Comparison of ENCODE assay signal across 8 mouse cellular contexts in the genomic region with DNA sequence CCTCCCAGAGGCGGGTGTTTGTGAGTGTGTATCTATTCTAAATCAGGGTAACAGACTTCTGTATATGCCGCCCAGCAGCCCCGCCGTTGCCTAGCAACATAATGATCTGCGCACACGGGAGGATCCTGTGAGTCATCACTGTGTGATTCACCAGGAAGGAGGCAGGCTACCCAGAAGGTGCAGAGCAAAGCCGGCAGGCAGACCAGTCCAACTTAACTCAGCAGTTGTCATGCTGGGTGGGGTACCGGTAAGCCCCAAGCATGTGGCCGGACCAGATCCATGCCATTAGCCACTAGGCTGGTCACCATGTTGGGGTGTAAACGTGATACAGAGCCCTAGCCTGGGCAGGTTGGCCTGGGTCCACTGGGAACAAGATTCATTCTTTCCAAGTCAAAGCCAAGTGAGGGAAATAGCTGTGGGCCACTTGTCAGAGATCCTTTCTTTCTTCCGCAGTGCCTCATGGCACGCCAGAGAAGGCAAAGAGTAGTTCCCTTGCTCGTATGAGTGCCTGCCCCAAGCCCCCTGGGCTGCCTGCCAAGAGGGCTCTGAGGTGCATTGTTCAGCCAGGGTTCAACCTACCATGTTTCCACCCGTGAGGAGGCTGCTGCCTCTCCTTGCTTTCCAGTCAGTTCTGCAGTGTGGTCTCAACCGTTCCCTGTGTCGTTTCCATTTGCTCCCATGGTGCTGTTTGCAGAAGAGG. TPM values are rescaled to one million over a fixed set of nuclear protein-coding genes. Genes with fewer than 3 reads are reported as not detected.
DNase-seq lines count a peak whose midpoint lies in the region; ATAC-seq lines count a peak whose summit lies in the region.

No protein-coding gene starts in this region.

- no peaks in the 10 kb centered on the region for H3K9me3 ChIP-seq in embryonic facial prominence, embryonic 13.5 days
- H3K9me3 ChIP-seq in heart, embryonic 16.5 days (replicated peaks; ENCODE audit: control insufficient read depth, low read length) = no peaks in the 10 kb centered on the region
- no peaks in the 10 kb centered on the region for H3K9me3 ChIP-seq in midbrain, embryonic 15.5 days

- peak overlapping the region; percentile 55 for H3K27ac ChIP-seq in embryonic facial prominence, embryonic 13.5 days
- H3K27ac ChIP-seq in heart, embryonic 16.5 days (ENCODE audit: low read length) = no peak overlapping the region
- peak overlapping the region; percentile 80 for H3K27ac ChIP-seq in midbrain, embryonic 15.5 days

- no peaks in the 10 kb centered on the region for H3K36me3 ChIP-seq in embryonic facial prominence, embryonic 13.5 days
- H3K36me3 ChIP-seq in heart, embryonic 16.5 days (ENCODE audit: control insufficient read depth, insufficient read depth) = no peaks in the 10 kb centered on the region
- no peaks in the 10 kb centered on the region for H3K36me3 ChIP-seq in midbrain, embryonic 15.5 days (replicated peaks)

- no peak overlapping the region for H3K4me3 ChIP-seq in embryonic facial prominence, embryonic 13.5 days
- no peak overlapping the region for H3K4me3 ChIP-seq in heart, embryonic 16.5 days (ENCODE audit: low read length)
- H3K4me3 ChIP-seq in midbrain, embryonic 15.5 days = no peak overlapping the region

- H3K27me3 ChIP-seq in embryonic facial prominence, embryonic 13.5 days = no peaks in the 10 kb centered on the region
- peaks cover 3% of the 10 kb centered on the region; the same call in 1 of the 2 replicates for H3K27me3 ChIP-seq in heart, embryonic 16.5 days (ENCODE audit: control insufficient read depth, insufficient read depth, low read length)
- no peaks in the 10 kb centered on the region for H3K27me3 ChIP-seq in midbrain, embryonic 15.5 days (replicated peaks)

- H3K4me1 ChIP-seq in embryonic facial prominence, embryonic 13.5 days = peaks cover 31% of the 10 kb centered on the region
- peaks cover 2% of the 10 kb centered on the region; the same call in 1 of the 2 replicates for H3K4me1 ChIP-seq in heart, embryonic 16.5 days (ENCODE audit: control insufficient read depth, insufficient read depth, low read length)
- H3K4me1 ChIP-seq in midbrain, embryonic 15.5 days = peaks cover 30% of the 10 kb centered on the region

- ATAC-seq in embryonic facial prominence, embryonic 13.5 days (ENCODE audit: insufficient number of reproducible peaks, insufficient read depth, low FRiP score, low TSS enrichment, low read depth) = peak; percentile 57; the same call in 1 of the 2 replicates
- no peak; the same call in 1 of the 2 replicates for ATAC-seq in heart, embryonic 16.5 days (replicated peaks; ENCODE audit: extremely low read depth, insufficient read depth, low FRiP score)
- ATAC-seq in midbrain, embryonic 15.5 days (replicated peaks) = peak; percentile 87

- H3K4me2 ChIP-seq in embryonic facial prominence, embryonic 13.5 days = peak overlapping the region; percentile 16; the same call in 1 of the 2 replicates
- peak overlapping the region; percentile 21; the same call in 1 of the 2 replicates for H3K4me2 ChIP-seq in heart, embryonic 16.5 days (ENCODE audit: low read depth, low read length)
- peak overlapping the region; percentile 28 for H3K4me2 ChIP-seq in midbrain, embryonic 15.5 days

- H3K9ac ChIP-seq in embryonic facial prominence, embryonic 13.5 days = no peak overlapping the region
- no peak overlapping the region for H3K9ac ChIP-seq in heart, embryonic 16.5 days (ENCODE audit: low read length)
- no peak overlapping the region for H3K9ac ChIP-seq in midbrain, embryonic 15.5 days

- WGBS in embryonic facial prominence, embryonic 13.5 days = 38% methylated on average over 16 of the region's 16 CpGs
- WGBS in heart, embryonic 16.5 days = 33% methylated on average over 16 of the region's 16 CpGs
- 26% methylated on average over 16 of the region's 16 CpGs for WGBS in midbrain, embryonic 15.5 days

- peak; percentile 34 for DNase-seq in ES-CJ7 (ENCODE audit: low read depth, low spot score)
- DNase-seq in adrenal gland, adult 8-10 months = peak; percentile 83
- peak; percentile 57 to 60 for DNase-seq in layer of hippocampus, postnatal 25 days (ENCODE audit: extremely low spot score in 1 of 2, low spot score in 1 of 2)
- DNase-seq in urinary bladder, adult 2 months (ENCODE audit: low spot score) = peak; percentile 44
- no peak for DNase-seq in testis, postnatal 10 days (ENCODE audit: low spot score)

RNA-seq across cellular contexts. Expression of a gene that starts 53.0 kb away (rescaled TPM):
- total RNA-seq in adrenal gland, adult 8-10 months (2022) = 100 to 1,000 TPM; 228 to 248 (median 236) TPM
- polyA plus RNA-seq in embryonic facial prominence, embryonic 13.5 days (2015; fragmentation: Nextera tagmentation; extraction: Ambion mirVana) = 166 and 183 TPM in 2 replicates
- polyA plus RNA-seq in heart, embryonic 16.5 days (2015; fragmentation: Nextera tagmentation; extraction: Ambion mirVana) = 128 and 132 TPM in 2 replicates
- total RNA-seq in layer of hippocampus, postnatal 25 days (2021) = 100 to 1,000 TPM; 173 to 198 TPM
- 189 and 191 TPM in 2 replicates for polyA plus RNA-seq in midbrain, embryonic 15.5 days (2015; fragmentation: Nextera tagmentation; extraction: Ambion mirVana)
- polyA plus RNA-seq in urinary bladder, adult 2 months (2012; rRNA removed) = 219 and 245 TPM in 2 replicates
